Mouse (Mus musculus): Measurements from ENCODE around the gene Gm7168.
"Not testable (repeated sequence)": the region's sequence is repeated elsewhere in the genome, so short reads cannot be mapped to it uniquely, and the experiment has no call there.

Gm7168 gene

GRCm38 (mm10) chr17:13993425-13993824 lies 45.3 kb downstream of the Gm7168 start:
- DNase-seq (ENCODE audit: low read depth, low spot score): not testable (repeated sequence)

Data from CD4-positive helper T cell, adult 2 months (primary cell).